Mouse (Mus musculus) layer of hippocampus, postnatal 36 days (tissue): Measurements from ENCODE around the gene Prkag2. TPM values are rescaled to one million over a fixed set of nuclear protein-coding genes. Genes with fewer than 3 reads are reported as not detected.

Source experiments
- DNase-seq, 2 experiments: peaks; one replicate each; pipeline ENCODE4 v3.0.0; 2022
- total RNA-seq, 2 experiments: library from RNA; stranded (reverse); gene quantifications; 2 replicates each; pipeline ENCODE4 v1.2.3; 2021

The Prkag2 gene
- total RNA-seq, 2 experiments from 2014 or later, result 180 to 182 TPM

- no peak for DNase-seq
Measured at GRCm38 (mm10) chr5:24821403-24821841, 279.0 kb downstream of the Prkag2 start.

DNA sequence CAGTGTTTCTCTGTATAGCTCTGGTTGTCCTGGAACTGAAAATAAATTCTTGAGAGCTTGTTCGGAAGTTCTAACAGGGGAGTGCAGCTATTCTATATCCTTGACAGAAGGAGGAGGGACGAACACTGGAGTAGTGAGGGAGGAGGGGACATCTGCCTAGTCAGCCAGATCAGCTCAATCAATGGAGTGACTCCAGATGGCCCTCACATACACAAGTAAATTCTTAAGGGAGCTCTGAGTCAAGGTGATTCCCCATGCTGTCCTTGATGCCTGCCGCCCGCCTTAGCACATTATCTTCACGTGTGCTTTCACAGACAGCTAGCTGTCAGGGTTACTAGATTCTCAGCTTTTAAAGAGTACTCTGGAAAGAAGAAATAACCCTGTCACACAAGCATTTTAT is 279.8 kb downstream of the Prkag2 start:
- DNase-seq, result no peak

GRCm38 (mm10) chr5:24817191-24817590 is 283.3 kb downstream of the Prkag2 start:
- DNase-seq, result no peak

GRCm38 (mm10) chr5:24813946-24814345 is 286.5 kb downstream of the Prkag2 start:
- no peak for DNase-seq

DNA sequence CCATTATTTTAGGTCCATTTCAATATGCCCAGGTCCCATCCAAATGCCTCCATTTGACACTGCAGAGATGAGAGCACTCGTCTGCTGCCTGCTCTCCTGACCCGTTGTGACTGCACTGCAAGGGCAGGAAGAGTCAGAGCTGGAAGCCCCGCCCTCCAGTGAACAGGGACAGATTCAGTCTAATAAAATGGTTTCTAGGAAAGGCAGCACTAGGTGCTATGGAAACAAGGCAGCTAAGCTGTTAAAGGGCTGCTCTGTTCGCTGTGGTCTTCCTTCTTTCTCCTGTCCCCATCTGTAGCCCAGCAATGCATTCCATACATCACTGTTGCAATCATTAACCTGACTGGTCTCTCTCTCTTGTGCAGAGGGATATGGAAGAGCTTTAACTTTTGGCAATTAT is 287.4 kb downstream of the Prkag2 start:
- no peak for DNase-seq

Other genes with a start within 250 kb of the Prkag2 start
- gene Galntl5, start 80.8 kb upstream of the Prkag2 start, total RNA-seq, result not detected
- 10 to 100 TPM; 43.4 to 45.0 TPM for gene Galnt11, start 121.3 kb upstream of the Prkag2 start, total RNA-seq
- not detected for gene E130116L18Rik, start 122.5 kb upstream of the Prkag2 start, total RNA-seq